Mouse (Mus musculus): ENCODE data around the gene Rerg.

DNA sequence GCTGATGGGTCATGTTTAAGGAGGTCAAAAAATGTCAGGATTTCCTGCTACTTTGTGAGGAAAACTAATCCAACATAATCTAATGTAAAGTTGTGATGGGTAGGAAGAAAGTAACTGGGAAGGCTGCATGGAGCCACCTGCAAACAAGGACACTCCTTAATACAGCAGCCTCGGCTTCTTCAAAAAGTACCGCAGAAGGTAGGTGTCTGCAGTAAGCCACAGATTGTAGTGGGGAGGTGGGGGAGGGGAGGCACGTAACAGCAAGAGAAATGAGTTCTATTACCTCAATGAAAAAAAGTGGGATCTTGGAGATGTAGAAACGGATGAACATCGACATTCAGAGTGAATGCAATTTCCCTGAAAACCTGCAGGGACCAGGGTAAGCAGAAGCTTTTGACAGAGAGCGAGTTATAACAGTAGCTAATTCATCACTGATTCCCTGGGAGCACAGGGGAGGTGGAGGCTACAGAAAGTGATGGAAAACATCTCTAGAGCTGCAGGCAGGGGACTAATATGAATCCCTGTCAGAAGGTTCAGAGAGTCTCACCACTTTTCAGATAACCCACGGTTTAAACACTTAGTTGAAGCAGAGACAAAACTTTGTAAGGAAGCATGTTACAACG lies 47.7 kb upstream of the Rerg start:
- no peak for TF ChIP-seq POLR2A (IDR thresholded peaks at IDR 0.05; ENCODE audit: borderline replicate concordance, low read depth, low read length)
- TF ChIP-seq CTCF (IDR thresholded peaks at IDR 0.05; ENCODE audit: low read depth, low read length), result no peak

All from bone marrow macrophage, adult 2 months (primary cell).